Mouse (Mus musculus) lung, postnatal 14 days (tissue): ENCODE data around the gene Dnajb4.
"Not testable (repeated sequence)": the region's sequence is repeated elsewhere in the genome, so short reads cannot be mapped to it uniquely, and the experiment has no call there.

Experiments used
- DNase-seq: peaks from one replicate; pipeline ENCODE4 v3.0.0; 2021

The Dnajb4 gene

GRCm38 (mm10) chr3:152208096-152208885 lies 1.8 kb downstream of the Dnajb4 start:
- DNase-seq, result no peak

- no peak for DNase-seq
Measured at GRCm38 (mm10) chr3:152207156-152207555, 2.9 kb downstream of the Dnajb4 start.

DNA sequence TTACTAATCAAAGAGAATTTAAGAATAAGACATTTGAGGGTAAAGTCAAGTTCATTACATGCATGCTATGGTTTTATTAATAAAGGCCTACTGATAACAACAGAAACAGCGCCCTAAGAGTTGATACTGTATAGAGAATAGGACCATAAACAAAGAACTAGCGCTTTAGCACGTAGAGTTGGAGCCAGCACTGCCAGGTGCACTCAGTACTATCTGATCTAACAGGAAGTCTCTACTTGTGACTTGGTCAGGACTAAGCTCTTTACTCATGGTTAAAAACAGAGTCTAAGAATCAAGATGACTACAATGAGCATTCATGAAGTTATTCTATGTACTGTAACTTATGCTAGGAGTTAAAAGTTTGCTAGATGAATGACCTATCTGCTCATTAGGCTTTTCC lies 5.5 kb downstream of the Dnajb4 start:
- no peak for DNase-seq

GRCm38 (mm10) chr3:152203996-152204395 lies 6.1 kb downstream of the Dnajb4 start:
- DNase-seq, result no peak

DNA sequence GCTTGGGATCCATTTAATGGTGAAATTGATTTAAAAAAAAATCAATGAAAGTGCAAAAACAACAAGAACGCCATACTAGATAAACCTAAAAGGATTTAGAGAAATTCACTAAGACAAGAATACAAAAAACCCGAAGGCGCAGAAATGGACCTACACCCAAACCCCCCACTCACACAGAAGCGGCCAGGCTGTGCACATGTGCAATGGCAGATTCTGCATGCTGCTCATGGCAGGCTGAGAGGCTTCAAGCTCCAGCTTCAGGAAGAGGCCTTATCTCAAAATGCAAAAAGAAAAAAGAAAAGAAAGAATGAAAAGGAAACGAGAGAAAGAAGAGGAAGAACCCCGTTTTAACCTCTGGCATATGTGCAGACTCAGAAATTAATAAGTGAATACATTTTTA lies 6.7 kb downstream of the Dnajb4 start:
- DNase-seq, result no peak

- no peak for DNase-seq
Measured at GRCm38 (mm10) chr3:152202942-152203341, 7.2 kb downstream of the Dnajb4 start.

DNA sequence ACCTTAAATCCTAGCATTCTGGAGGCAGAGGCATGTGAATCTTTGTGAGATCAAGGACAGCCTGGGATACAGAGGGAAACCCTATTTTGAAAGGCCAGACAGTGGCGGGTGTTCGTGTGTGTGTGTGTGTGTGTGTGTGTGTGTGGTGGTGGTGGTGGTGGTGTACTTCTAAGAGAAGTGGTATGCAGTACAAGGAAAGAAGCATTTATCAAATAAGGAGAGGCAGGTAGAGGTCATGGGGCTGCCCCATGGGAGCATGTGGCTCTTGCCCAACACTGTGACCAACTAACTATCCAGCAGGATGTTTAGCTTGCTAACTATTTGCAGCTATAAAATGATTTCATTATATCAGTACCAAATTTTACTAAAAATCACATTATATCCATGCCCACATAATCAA lies 8.5 kb downstream of the Dnajb4 start:
- DNase-seq, result no peak

- DNase-seq, result no peak
Measured at GRCm38 (mm10) chr3:152201181-152201580, 8.9 kb downstream of the Dnajb4 start.

- no peak for DNase-seq
Measured at GRCm38 (mm10) chr3:152199125-152199524, 11.0 kb downstream of the Dnajb4 start.

- DNase-seq, result not testable (repeated sequence)
Measured at GRCm38 (mm10) chr3:152197246-152197645, 12.9 kb downstream of the Dnajb4 start.

DNA sequence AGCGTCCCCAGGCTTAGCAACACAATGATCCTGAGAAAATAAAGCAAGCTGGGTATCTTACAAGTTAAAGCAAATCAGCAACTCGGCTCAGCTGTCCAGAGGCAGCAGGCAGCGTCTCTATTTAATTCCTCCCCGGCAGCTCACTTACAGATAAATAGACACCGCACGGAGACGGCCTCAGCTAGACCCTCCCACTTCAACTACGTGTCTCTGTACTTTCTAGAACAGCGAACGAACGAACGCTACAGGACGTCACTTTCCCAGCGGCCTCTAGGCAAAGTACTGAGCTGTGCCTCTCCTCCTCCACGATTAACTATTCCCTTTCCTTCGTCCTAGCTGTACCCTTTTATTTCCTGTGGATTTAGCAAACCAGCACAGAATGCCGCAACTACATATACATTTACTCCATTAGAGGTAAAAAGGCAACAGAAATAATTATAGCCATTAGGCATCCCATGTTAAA lies 16.4 kb downstream of the Dnajb4 start:
- peak; percentile 87 for DNase-seq

DNA sequence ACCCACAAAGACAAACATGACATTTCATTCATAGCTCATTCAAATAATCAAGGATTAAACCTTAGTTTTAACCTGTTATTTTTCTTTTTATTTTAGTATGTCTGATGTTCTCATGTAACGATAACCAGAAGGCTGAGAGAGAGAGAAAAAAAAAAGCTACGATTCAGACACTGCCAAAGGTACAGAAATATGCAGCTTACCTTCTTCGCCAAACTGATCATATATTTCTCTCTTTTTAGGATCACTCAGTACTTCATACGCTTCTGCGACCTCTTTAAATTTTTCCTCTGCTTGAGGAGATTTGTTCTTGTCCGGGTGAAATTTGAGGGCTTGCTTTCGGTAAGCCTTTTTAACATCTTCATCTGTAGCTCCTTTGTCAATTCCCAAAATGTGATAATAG lies 16.9 kb downstream of the Dnajb4 start:
- DNase-seq, result no peak

GRCm38 (mm10) chr3:152192238-152192931 lies 17.7 kb downstream of the Dnajb4 start:
- DNase-seq, result peak; percentile 17

DNA sequence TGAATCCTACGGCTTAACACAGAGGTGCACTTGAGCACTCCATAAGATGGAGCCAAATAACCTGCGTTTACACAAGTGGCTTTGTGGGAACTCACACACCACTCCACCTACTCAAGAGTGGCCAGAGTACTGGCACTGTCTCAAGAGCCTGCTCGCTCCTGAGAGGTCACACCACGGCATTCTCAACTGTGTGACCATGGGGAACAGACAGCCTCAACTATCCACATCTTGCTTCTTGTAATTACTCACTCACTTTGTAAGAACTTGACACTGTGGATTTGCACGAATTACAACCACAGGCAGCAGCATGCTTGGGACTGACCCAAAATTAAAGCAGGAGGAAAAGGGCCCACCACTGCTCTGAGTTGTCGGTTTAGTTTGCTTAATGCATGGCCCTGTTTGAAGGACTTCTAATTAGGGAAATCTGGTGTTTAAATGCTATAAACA lies 18.3 kb downstream of the Dnajb4 start:
- peak; percentile 75 for DNase-seq

- no peak for DNase-seq
Measured at GRCm38 (mm10) chr3:152190679-152191477, 19.2 kb downstream of the Dnajb4 start.

DNA sequence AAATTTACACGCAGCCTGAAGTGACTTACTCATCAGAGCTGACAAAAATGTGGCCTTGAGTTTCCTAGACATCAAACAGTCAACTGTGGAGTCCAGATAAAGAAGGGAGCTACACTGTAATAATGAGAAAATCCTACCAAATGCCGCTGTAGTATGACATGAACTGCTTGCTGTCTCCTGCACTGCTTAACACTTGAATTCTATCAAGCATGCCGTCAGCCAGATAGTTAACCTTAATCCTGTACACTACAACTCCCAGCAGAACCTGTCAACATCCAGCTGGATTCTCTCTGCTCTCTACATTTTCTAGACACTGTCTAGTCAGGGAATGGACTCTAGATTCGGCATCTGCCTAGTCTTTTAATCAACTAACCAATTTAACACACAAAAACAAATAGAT lies 20.8 kb downstream of the Dnajb4 start:
- DNase-seq, result no peak

DNA sequence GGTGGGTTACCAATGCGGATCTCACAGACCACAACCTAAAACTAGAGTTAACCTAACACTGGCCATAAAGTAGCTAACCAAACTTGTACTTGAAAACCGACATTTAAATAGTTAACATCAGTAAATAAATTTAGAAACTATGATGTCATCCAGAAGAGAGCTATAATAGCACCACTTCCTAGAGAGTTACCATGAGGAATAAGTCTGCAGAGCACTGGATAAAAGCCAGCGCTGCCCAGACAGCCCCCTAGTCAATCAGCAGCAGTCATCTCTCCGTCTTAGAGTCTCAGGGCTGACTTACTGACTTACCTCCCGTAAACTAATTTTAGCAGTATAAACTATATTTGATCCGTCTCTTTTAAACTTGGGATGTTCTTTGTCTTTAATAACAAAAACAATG lies 24.0 kb downstream of the Dnajb4 start:
- no peak for DNase-seq

GRCm38 (mm10) chr3:152183522-152183921 lies 26.6 kb downstream of the Dnajb4 start:
- no peak for DNase-seq

DNA sequence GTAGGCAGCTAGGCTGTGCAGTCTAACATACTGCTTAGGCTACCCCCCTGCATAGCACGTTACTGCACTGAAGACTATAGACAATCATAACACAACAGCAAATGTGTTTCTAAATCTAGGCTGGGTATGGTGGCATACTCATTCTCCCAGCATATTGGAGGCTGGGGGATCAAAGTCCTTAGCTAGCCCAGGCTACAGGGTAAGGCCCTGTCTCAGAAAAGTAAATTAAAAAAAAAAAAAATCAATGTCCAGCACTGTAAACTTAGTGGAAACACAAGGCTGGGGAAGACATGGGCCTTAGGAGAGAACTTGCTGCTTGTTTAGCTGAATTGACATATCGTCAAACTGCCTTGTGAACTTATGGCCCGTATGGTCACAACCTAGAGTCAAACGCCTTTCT lies 29.5 kb downstream of the Dnajb4 start:
- DNase-seq, result no peak

DNA sequence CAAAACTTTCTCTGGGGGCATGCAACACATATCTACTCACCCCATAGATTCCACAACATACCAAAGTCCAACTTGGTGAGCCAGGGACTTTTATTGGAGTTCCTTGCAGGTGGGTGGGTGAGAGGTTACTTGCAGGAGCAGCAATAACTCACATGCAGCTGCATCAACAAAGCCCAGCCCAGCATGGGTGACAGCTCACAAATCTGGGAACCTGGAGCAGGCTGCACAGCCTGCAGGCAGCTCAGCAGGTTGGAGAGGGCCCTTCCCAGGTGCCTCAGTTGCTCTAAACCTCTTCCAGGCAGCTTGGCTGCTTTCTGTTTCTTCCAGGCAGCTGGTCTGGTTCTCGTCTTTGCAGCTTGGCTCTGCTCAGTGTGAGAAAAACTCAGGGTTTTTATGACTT lies 30.8 kb downstream of the Dnajb4 start:
- no peak for DNase-seq

GRCm38 (mm10) chr3:152178816-152179215 lies 31.3 kb downstream of the Dnajb4 start:
- no peak for DNase-seq

GRCm38 (mm10) chr3:152172322-152172935 lies 37.7 kb downstream of the Dnajb4 start:
- peak; percentile 55 for DNase-seq

DNA sequence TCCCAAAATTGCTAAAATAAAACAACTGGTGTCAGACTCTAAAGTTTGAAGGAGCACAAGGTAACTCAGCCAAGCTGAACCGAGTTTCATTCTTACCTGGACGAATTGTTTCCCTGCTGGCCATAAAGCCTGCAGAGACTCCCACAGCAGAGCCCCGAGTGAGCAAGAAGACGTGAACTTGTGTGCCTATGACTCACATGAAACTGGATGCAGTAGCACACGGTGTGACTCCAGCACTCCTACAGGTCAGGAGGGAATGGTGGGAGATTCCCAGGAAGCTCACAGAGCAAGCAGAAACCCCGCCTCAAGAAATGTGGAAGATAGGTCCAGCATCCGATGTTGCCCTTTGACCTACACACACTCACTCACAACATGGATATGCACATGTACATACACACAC lies 38.2 kb downstream of the Dnajb4 start:
- DNase-seq, result no peak
